Mouse (Mus musculus) lung, embryonic 15.5 days (tissue): Measurements from ENCODE around the gene Gcgr. TPM values are rescaled to one million over a fixed set of nuclear protein-coding genes. Genes with fewer than 3 reads are reported as not detected.

Experiments
- ATAC-seq: fragments of 200-750 bp; cut with Nextera tagmentation; 2 replicates; pipeline ENCODE4 v1.8.0; 2017; ENCODE audit warnings: moderate number of reproducible peaks, borderline replicate concordance; ENCODE audit not compliant: low FRiP score, low TSS enrichment; ENCODE audit errors: extremely low read depth
- H3K27ac ChIP-seq: fragments of 300-500 bp; sonication (generic); 2 replicates; pipeline ENCODE4 v1.5.1; 2015; ENCODE audit warnings: moderate library complexity, mild to moderate bottlenecking, inconsistent platforms
- H3K27me3 ChIP-seq: fragments of 300-500 bp; sonication (generic); 2 replicates; pipeline ENCODE4 v1.6.1; 2015; ENCODE audit warnings: inconsistent platforms
- H3K36me3 ChIP-seq: fragments of 300-500 bp; sonication (generic); 2 replicates; pipeline ENCODE4 v1.6.1; 2015; ENCODE audit warnings: inconsistent platforms
- H3K4me1 ChIP-seq: fragments of 300-500 bp; sonication (generic); 2 replicates; pipeline ENCODE4 v1.6.1; 2015; ENCODE audit warnings: inconsistent platforms
- H3K4me2 ChIP-seq: fragments of 300-500 bp; sonication (generic); 2 replicates; pipeline ENCODE4 v1.6.1; 2015; ENCODE audit warnings: inconsistent platforms, mild to moderate bottlenecking, moderate library complexity
- H3K4me3 ChIP-seq: fragments of 300-500 bp; sonication (generic); 2 replicates; pipeline ENCODE4 v1.5.1; 2015; ENCODE audit warnings: mild to moderate bottlenecking, inconsistent platforms
- H3K9ac ChIP-seq: fragments of 300-500 bp; sonication (generic); 2 replicates; pipeline ENCODE4 v1.6.1; 2015; ENCODE audit warnings: inconsistent platforms
- H3K9me3 ChIP-seq: fragments of 300-500 bp; sonication (generic); 2 replicates; pipeline ENCODE4 v1.6.1; 2016; ENCODE audit warnings: inconsistent platforms
- WGBS: fragments of 180-500 bp; shearing (Covaris S2); methylation state at CpG from one replicate; pipeline ENCODE4 v1.1.7; 2015; 5-methylcytosine and 5-hydroxymethylcytosine counted together
- polyA plus RNA-seq: library from polyadenylated mRNA; unstranded; fragments of >200 nt; fragmentation: Nextera tagmentation; extraction: Ambion mirVana; gene quantifications from 2 replicates; pipeline ENCODE4 v1.2.1, GENCODE M21; 2015

The Gcgr gene
- 0.91 and 1.1 TPM in 2 replicates for polyA plus RNA-seq

GRCm38 (mm10) chr11:120530085-120530964 is at the start of gene Gcgr:
Gene Gcgr, plus strand, starts transcription at chr11:120530699.
- H3K4me2 ChIP-seq = peak within 1 kb of the TSS; percentile 85
- no peak within 1 kb of the TSS for H3K27ac ChIP-seq
- peaks cover 11% of the 10 kb centered on the region for H3K4me1 ChIP-seq
- H3K27me3 ChIP-seq = peaks cover 65% of the 10 kb centered on the region
- no peaks in the 10 kb centered on the region for H3K9me3 ChIP-seq
- no peaks in the 10 kb centered on the region for H3K36me3 ChIP-seq
- 7% methylated on average over 61 of the region's 62 CpGs for whole genome bisulfite sequencing
- peak; percentile 58; the same call in 1 of the 2 replicates for ATAC-seq
- peak within 1 kb of the TSS; percentile 48 for H3K9ac ChIP-seq
- H3K4me3 ChIP-seq = peak within 1 kb of the TSS; percentile 41

GRCm38 (mm10) chr11:120483448-120483934 is 47.0 kb upstream of the Gcgr start:
- Histone ChIP-seq H3K9me3 (no peaks in the 10 kb centered on the region), H3K9ac (peak overlapping the region; percentile 81; the same call in 1 of the 2 replicates), H3K4me3 (peak overlapping the region; percentile 71; the same call in 1 of the 2 replicates), H3K36me3 (peaks cover 70% of the 10 kb centered on the region), H3K27ac (no peak overlapping the region), H3K4me1 (peaks cover 16% of the 10 kb centered on the region), H3K27me3 (no peaks in the 10 kb centered on the region), H3K4me2 (peak overlapping the region; percentile 83)
- 85% methylated on average over 7 of the region's 7 CpGs for WGBS
- no peak for ATAC-seq

GRCm38 (mm10) chr11:120484265-120484981 is 46.1 kb upstream of the Gcgr start, which contains the start of gene Mrpl12:
Gene Mrpl12, plus strand, starts transcription at chr11:120484613.
- H3K36me3 ChIP-seq = peaks cover 67% of the 10 kb centered on the region
- WGBS = under 1% methylated on average over 60 of the region's 60 CpGs
- ATAC-seq = peak; percentile 93
- H3K4me2 ChIP-seq = peak within 1 kb of the TSS; percentile 83
- H3K27me3 ChIP-seq = no peaks in the 10 kb centered on the region
- H3K4me3 ChIP-seq = peak within 1 kb of the TSS; percentile 71
- H3K27ac ChIP-seq = peak within 1 kb of the TSS; percentile 55
- H3K4me1 ChIP-seq = peaks cover 17% of the 10 kb centered on the region
- H3K9me3 ChIP-seq = no peaks in the 10 kb centered on the region
- H3K9ac ChIP-seq = peak within 1 kb of the TSS; percentile 81

GRCm38 (mm10) chr11:120485251-120485650 is 45.2 kb upstream of the Gcgr start:
- ATAC-seq = no peak
- peaks cover 60% of the 10 kb centered on the region for H3K36me3 ChIP-seq
- 5% methylated on average over 10 of the region's 10 CpGs for WGBS

GRCm38 (mm10) chr11:120488516-120488915 is 42.0 kb upstream of the Gcgr start:
- peaks cover 46% of the 10 kb centered on the region for H3K4me1 ChIP-seq

More at GRCm38 (mm10) chr11:120485251-120485650, 45.2 kb upstream of the Gcgr start:
- Histone ChIP-seq H3K4me2 (peak overlapping the region; percentile 83), H3K27me3 (no peaks in the 10 kb centered on the region), H3K27ac (no peak overlapping the region), H3K9ac (peak overlapping the region; percentile 81), H3K4me3 (peak overlapping the region; percentile 71), H3K9me3 (no peaks in the 10 kb centered on the region), H3K4me1 (peaks cover 21% of the 10 kb centered on the region)

GRCm38 (mm10) chr11:120489054-120489761 is 41.3 kb upstream of the Gcgr start:
- H3K27me3 ChIP-seq = no peaks in the 10 kb centered on the region
- H3K4me1 ChIP-seq = peaks cover 47% of the 10 kb centered on the region
- peak; percentile 13; the same call in 1 of the 2 replicates for ATAC-seq
- no peaks in the 10 kb centered on the region for H3K9me3 ChIP-seq
- peaks cover 28% of the 10 kb centered on the region for H3K36me3 ChIP-seq
- no peak overlapping the region for H3K9ac ChIP-seq
- no peak overlapping the region for H3K4me2 ChIP-seq
- WGBS = 53% methylated on average over 4 of the region's 4 CpGs
- no peak overlapping the region for H3K27ac ChIP-seq
- no peak overlapping the region for H3K4me3 ChIP-seq

More at GRCm38 (mm10) chr11:120488516-120488915, 42.0 kb upstream of the Gcgr start:
- Histone ChIP-seq H3K4me3 (no peak overlapping the region), H3K27me3 (no peaks in the 10 kb centered on the region), H3K4me2 (no peak overlapping the region), H3K36me3 (peaks cover 29% of the 10 kb centered on the region), H3K27ac (no peak overlapping the region), H3K9me3 (no peaks in the 10 kb centered on the region), H3K9ac (no peak overlapping the region)
- ATAC-seq = no peak
- 70% methylated on average over 4 of the region's 4 CpGs for WGBS

GRCm38 (mm10) chr11:120490291-120491046 is 40.0 kb upstream of the Gcgr start:
- peaks cover 43% of the 10 kb centered on the region for H3K4me1 ChIP-seq
- no peak overlapping the region for H3K9ac ChIP-seq
- 31% methylated on average over 4 of the region's 4 CpGs for WGBS
- no peaks in the 10 kb centered on the region for H3K27me3 ChIP-seq
- H3K9me3 ChIP-seq = no peaks in the 10 kb centered on the region
- H3K4me2 ChIP-seq = peak overlapping the region; percentile 93
- no peak overlapping the region for H3K4me3 ChIP-seq
- H3K36me3 ChIP-seq = peaks cover 39% of the 10 kb centered on the region
- peak overlapping the region; percentile 85 for H3K27ac ChIP-seq
- ATAC-seq = no peak

GRCm38 (mm10) chr11:120491317-120492023 is 39.0 kb upstream of the Gcgr start, which contains the start of gene Slc25a10:
Gene Slc25a10, plus strand, starts transcription at chr11:120491840.
- H3K27me3 ChIP-seq = no peaks in the 10 kb centered on the region
- ATAC-seq = peak; percentile 89
- under 1% methylated on average over 27 of the region's 35 CpGs for WGBS
- H3K9me3 ChIP-seq = no peaks in the 10 kb centered on the region
- H3K9ac ChIP-seq = peak within 1 kb of the TSS; percentile 86
- peak within 1 kb of the TSS; percentile 93 for H3K4me2 ChIP-seq
- peaks cover 45% of the 10 kb centered on the region for H3K36me3 ChIP-seq
- H3K4me3 ChIP-seq = peak within 1 kb of the TSS; percentile 99
- peaks cover 37% of the 10 kb centered on the region for H3K4me1 ChIP-seq
- H3K27ac ChIP-seq = peak within 1 kb of the TSS; percentile 85

GRCm38 (mm10) chr11:120492024-120492877 is 38.2 kb upstream of the Gcgr start:
- H3K9ac ChIP-seq = peak overlapping the region; percentile 86
- H3K36me3 ChIP-seq = peaks cover 45% of the 10 kb centered on the region
- no peaks in the 10 kb centered on the region for H3K9me3 ChIP-seq
- peak; percentile 21; the same call in 1 of the 2 replicates for ATAC-seq
- H3K4me3 ChIP-seq = peak overlapping the region; percentile 99
- peaks cover 37% of the 10 kb centered on the region for H3K4me1 ChIP-seq
- peak overlapping the region; percentile 93 for H3K4me2 ChIP-seq
- H3K27me3 ChIP-seq = no peaks in the 10 kb centered on the region
- peak overlapping the region; percentile 85 for H3K27ac ChIP-seq
- under 1% methylated on average over 48 of the region's 48 CpGs for WGBS
